Mouse (Mus musculus) intestine, postnatal 0 days (tissue): ENCODE results near the gene Rapgef2. TPM values are rescaled to one million over a fixed set of nuclear protein-coding genes. Genes with fewer than 3 reads are reported as not detected.

Source experiments
- ATAC-seq: fragments of 200-750 bp; cut with Nextera tagmentation; 2 replicates; pipeline ENCODE4 v1.8.0; 2017; ENCODE audit warnings: mild to moderate bottlenecking, moderate TSS enrichment, moderate library complexity
- H3K27ac ChIP-seq: fragments of 300-500 bp; sonication (generic); 2 replicates; pipeline ENCODE4 v1.5.1; 2014; ENCODE audit warnings: mild to moderate bottlenecking, low read depth, low read length, moderate library complexity
- H3K27me3 ChIP-seq: fragments of 300-500 bp; sonication (generic); replicated peaks from 2 replicates; pipeline ENCODE4 v1.6.1; 2014; ENCODE audit warnings: low read length, mixed read lengths; ENCODE audit not compliant: control insufficient read depth, insufficient read depth
- H3K36me3 ChIP-seq: fragments of 300-500 bp; sonication (generic); 2 replicates; pipeline ENCODE4 v1.6.1; 2014; ENCODE audit warnings: mild to moderate bottlenecking, moderate library complexity; ENCODE audit not compliant: control insufficient read depth, insufficient read depth
- H3K4me1 ChIP-seq: fragments of 300-500 bp; sonication (generic); replicated peaks from 2 replicates; pipeline ENCODE4 v1.6.1; 2014; ENCODE audit warnings: antibody characterized with exemption, low read length, mixed read lengths; ENCODE audit not compliant: control insufficient read depth, insufficient read depth
- H3K4me2 ChIP-seq: fragments of 300-500 bp; sonication (generic); replicated peaks from 2 replicates; pipeline ENCODE4 v1.6.1; 2014; ENCODE audit warnings: low read depth, mild to moderate bottlenecking, moderate library complexity
- H3K4me3 ChIP-seq: fragments of 300-500 bp; sonication (generic); 2 replicates; pipeline ENCODE4 v1.5.1; 2014; ENCODE audit warnings: low read depth, low read length
- H3K9ac ChIP-seq: fragments of 300-500 bp; sonication (generic); 2 replicates; pipeline ENCODE4 v1.6.1; 2014; ENCODE audit warnings: mild to moderate bottlenecking, low read depth, low read length
- H3K9me3 ChIP-seq: fragments of 300-500 bp; sonication (generic); 2 replicates; pipeline ENCODE4 v1.6.1; 2016; ENCODE audit warnings: mixed run types; ENCODE audit not compliant: control insufficient read depth
- CTCF ChIP-seq: sonication (generic); IDR thresholded peaks from 2 replicates; pipeline ENCODE4 v1.5.1; 2016; ENCODE audit warnings: low read depth, mild to moderate bottlenecking, control low read depth, antibody characterized with exemption, moderate library complexity
- WGBS: fragments of 180-500 bp; shearing (Covaris S2); extraction: QIAGEN DNeasy Blood & Tissue Kit; methylation state at CpG from one replicate; pipeline ENCODE4 v1.1.7; 2014; 5-methylcytosine and 5-hydroxymethylcytosine counted together
- polyA plus RNA-seq: library from polyadenylated mRNA; unstranded; fragments of >200 nt; fragmentation: Nextera tagmentation; extraction: Ambion mirVana; gene quantifications from 2 replicates; pipeline ENCODE4 v1.2.1, GENCODE M21; 2015

Gene Rapgef2
- polyA plus RNA-seq, 1 experiment from 2014 or later, result 3.2 TPM

GRCm38 (mm10) chr3:79187912-79188311 is 98.4 kb downstream of the Rapgef2 start:
- H3K4me3 ChIP-seq, result no peak overlapping the region
- H3K9me3 ChIP-seq, result no peaks in the 10 kb centered on the region
- no peak overlapping the region for H3K27ac ChIP-seq
- H3K27me3 ChIP-seq, result no peaks in the 10 kb centered on the region
- no peak overlapping the region for H3K9ac ChIP-seq
- no peak for ATAC-seq
- WGBS, result 97% methylated on average over 1 of the region's 1 CpGs
- H3K36me3 ChIP-seq, result no peaks in the 10 kb centered on the region
- H3K4me2 ChIP-seq, result no peak overlapping the region
- no peak for TF ChIP-seq CTCF
- H3K4me1 ChIP-seq, result no peaks in the 10 kb centered on the region

GRCm38 (mm10) chr3:79182290-79182689 is 104.0 kb downstream of the Rapgef2 start:
- 40% methylated on average over 3 of the region's 3 CpGs for WGBS
- peaks cover 17% of the 10 kb centered on the region for H3K4me1 ChIP-seq
- H3K36me3 ChIP-seq, result no peaks in the 10 kb centered on the region
- peak overlapping the region; percentile 86 for H3K27ac ChIP-seq
- no peak overlapping the region for H3K4me3 ChIP-seq
- no peak overlapping the region for H3K9ac ChIP-seq
- H3K9me3 ChIP-seq, result no peaks in the 10 kb centered on the region
- no peak for TF ChIP-seq CTCF
- H3K4me2 ChIP-seq, result peak overlapping the region; percentile 64; the same call in 1 of the 2 replicates
- no peaks in the 10 kb centered on the region for H3K27me3 ChIP-seq
- ATAC-seq, result no peak

DNA sequence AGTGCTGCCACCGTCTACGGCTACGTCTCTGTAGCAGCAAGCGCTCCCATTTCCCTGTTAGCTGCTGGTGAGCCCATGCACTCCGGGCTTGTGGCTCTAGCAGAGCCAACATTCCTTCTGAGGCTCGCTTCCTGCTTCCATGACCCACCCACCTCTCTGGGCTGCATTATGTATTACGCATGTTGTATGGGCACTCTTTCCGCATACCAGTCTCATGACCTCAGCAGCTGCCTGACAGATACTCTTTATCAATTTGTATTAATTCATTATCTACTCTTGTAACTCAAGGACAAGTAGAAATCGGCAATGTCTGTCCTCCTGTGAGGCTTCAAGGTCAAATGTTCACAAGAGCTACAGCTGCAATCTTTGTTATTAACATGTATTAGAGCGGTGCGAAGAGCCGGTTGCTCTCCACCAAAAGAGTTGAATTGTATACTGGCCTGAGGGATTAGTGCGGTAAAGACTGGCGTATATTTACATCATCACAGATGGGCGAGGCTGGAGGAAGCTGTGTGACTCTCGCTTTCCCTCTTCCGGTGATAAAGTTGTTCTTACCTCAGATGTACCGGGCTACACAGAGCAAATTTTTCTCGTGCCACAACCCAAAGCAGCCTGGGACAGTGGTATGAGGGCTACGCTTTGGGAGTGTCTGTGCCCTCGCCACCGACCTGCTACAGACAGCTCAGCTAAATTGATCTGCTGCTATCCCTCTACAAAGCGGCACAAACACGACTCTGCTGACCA is 104.9 kb downstream of the Rapgef2 start:
- H3K36me3 ChIP-seq, result no peaks in the 10 kb centered on the region
- H3K4me3 ChIP-seq, result peak overlapping the region; percentile 32
- no peaks in the 10 kb centered on the region for H3K9me3 ChIP-seq
- peaks cover 21% of the 10 kb centered on the region for H3K4me1 ChIP-seq
- H3K4me2 ChIP-seq, result peak overlapping the region; percentile 64
- H3K27me3 ChIP-seq, result no peaks in the 10 kb centered on the region
- ATAC-seq, result peak; percentile 96
- peak overlapping the region; percentile 86 for H3K27ac ChIP-seq
- WGBS, result 11% methylated on average over 24 of the region's 24 CpGs
- H3K9ac ChIP-seq, result peak overlapping the region; percentile 27; the same call in 1 of the 2 replicates
- peak; percentile 58 for TF ChIP-seq CTCF

- no peak for TF ChIP-seq CTCF
- no peaks in the 10 kb centered on the region for H3K36me3 ChIP-seq
- no peaks in the 10 kb centered on the region for H3K27me3 ChIP-seq
- no peaks in the 10 kb centered on the region for H3K9me3 ChIP-seq
- no peak overlapping the region for H3K4me3 ChIP-seq
- H3K4me2 ChIP-seq, result peak overlapping the region; percentile 64; the same call in 1 of the 2 replicates
- peak overlapping the region; percentile 37 for H3K9ac ChIP-seq
- WGBS, result 48% methylated on average over 8 of the region's 8 CpGs
- no peak overlapping the region for H3K27ac ChIP-seq
- no peak for ATAC-seq
- peaks cover 21% of the 10 kb centered on the region for H3K4me1 ChIP-seq
Measured at GRCm38 (mm10) chr3:79180086-79180485, 106.2 kb downstream of the Rapgef2 start.

- Histone ChIP-seq H3K27ac (no peak overlapping the region), H3K9ac (no peak overlapping the region), H3K36me3 (no peaks in the 10 kb centered on the region), H3K4me2 (peak overlapping the region; percentile 64), H3K27me3 (no peaks in the 10 kb centered on the region), H3K9me3 (no peaks in the 10 kb centered on the region), H3K4me1 (peaks cover 21% of the 10 kb centered on the region), H3K4me3 (0 out of 2 replicates have a peak overlapping the region, but pooled peaks have one; percentile 5)
- no peak for TF ChIP-seq CTCF
- WGBS, result 82% methylated on average over 2 of the region's 2 CpGs
- ATAC-seq, result no peak
Measured at GRCm38 (mm10) chr3:79179499-79180053, 106.7 kb downstream of the Rapgef2 start.

DNA sequence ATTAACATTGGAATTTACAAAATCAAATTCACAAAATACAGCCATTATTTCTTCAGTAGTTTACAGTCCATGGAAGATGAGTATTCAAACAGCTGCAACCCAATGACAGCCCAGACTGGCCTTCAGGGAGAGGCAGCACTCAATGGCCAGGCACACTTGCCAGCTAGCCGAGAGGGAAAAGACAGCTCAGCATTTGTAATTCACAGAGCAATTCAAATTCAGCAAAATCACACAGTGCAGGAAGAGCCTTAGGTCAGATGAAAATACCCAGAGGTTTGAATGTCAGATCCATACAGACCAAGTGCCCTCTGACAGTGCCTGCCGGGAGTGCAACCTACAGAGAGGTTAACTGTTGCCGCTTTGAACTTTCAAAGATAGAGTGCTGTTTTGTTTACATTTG is 107.6 kb downstream of the Rapgef2 start:
- Histone ChIP-seq H3K36me3 (no peaks in the 10 kb centered on the region), H3K9ac (no peak overlapping the region), H3K27me3 (no peaks in the 10 kb centered on the region), H3K9me3 (no peaks in the 10 kb centered on the region), H3K27ac (no peak overlapping the region), H3K4me2 (peak overlapping the region; percentile 64), H3K4me1 (peaks cover 21% of the 10 kb centered on the region), H3K4me3 (no peak overlapping the region)
- no peak for TF ChIP-seq CTCF
- 29% methylated on average over 3 of the region's 3 CpGs for WGBS
- no peak for ATAC-seq
